ENCODE assay signal across 24 mouse cellular contexts in genomic region chr16:95926558-95926957, GRCm38 (mm10).
DNase-seq lines count a peak whose midpoint lies in the region; ATAC-seq and TF ChIP-seq lines count a peak whose summit lies in the region.
"Had no signal": no experiment of that assay in that cellular context is flagged by ENCODE, and none has a peak within 500 bp of the region (broad histone marks: within the 10 kb centered on the region; RNA-seq: fewer than 3 reads in every experiment).

No protein-coding gene starts in this region.

- no peak overlapping the region for H3K4me2 ChIP-seq in lung, embryonic 16.5 days (ENCODE audit: low read depth, low read length)
- no peak overlapping the region for H3K4me2 ChIP-seq in intestine, embryonic 15.5 days (replicated peaks)
- no peak overlapping the region for H3K4me2 ChIP-seq in limb, embryonic 12.5 days
- no peak overlapping the region for H3K4me2 ChIP-seq in midbrain, postnatal 0 days (ENCODE audit: low read depth, low read length, poor library complexity, severe bottlenecking)
- no peak overlapping the region for H3K4me2 ChIP-seq in hindbrain, embryonic 12.5 days (replicated peaks)
- H3K4me2 ChIP-seq: hindbrain, embryonic 14.5 days; neural tube, embryonic 15.5 days had no signal

- 54% methylated on average over 6 of the region's 6 CpGs for WGBS in lung, embryonic 16.5 days
- 49% methylated on average over 6 of the region's 6 CpGs for WGBS in intestine, embryonic 15.5 days
- WGBS in limb, embryonic 12.5 days: 71% methylated on average over 6 of the region's 6 CpGs
- WGBS in small intestine, adult 2 months: 23% methylated on average over 6 of the region's 6 CpGs
- WGBS in midbrain, postnatal 0 days: 82% methylated on average over 6 of the region's 6 CpGs
- WGBS in hindbrain, embryonic 12.5 days: 76% methylated on average over 6 of the region's 6 CpGs

- H3K27me3 ChIP-seq in lung, embryonic 16.5 days (ENCODE audit: control insufficient read depth, insufficient read depth, low read depth, low read length): no peaks in the 10 kb centered on the region
- H3K27me3 ChIP-seq in intestine, embryonic 15.5 days (replicated peaks): no peaks in the 10 kb centered on the region
- no peaks in the 10 kb centered on the region for H3K27me3 ChIP-seq in limb, embryonic 12.5 days
- H3K27me3 ChIP-seq in small intestine, adult 2 months (ENCODE audit: control insufficient read depth, insufficient read depth, low read length): no peaks in the 10 kb centered on the region
- no peaks in the 10 kb centered on the region for H3K27me3 ChIP-seq in midbrain, postnatal 0 days (ENCODE audit: insufficient read depth, low read length)
- H3K27me3 ChIP-seq in hindbrain, embryonic 12.5 days: no peaks in the 10 kb centered on the region
- H3K27me3 ChIP-seq: neural tube, embryonic 15.5 days had no signal

- peaks cover 26% of the 10 kb centered on the region for H3K4me1 ChIP-seq in lung, embryonic 16.5 days (replicated peaks; ENCODE audit: control insufficient read depth, insufficient read depth, low read length)
- H3K4me1 ChIP-seq in intestine, embryonic 15.5 days (replicated peaks): peaks cover 18% of the 10 kb centered on the region
- H3K4me1 ChIP-seq in limb, embryonic 12.5 days (replicated peaks): peaks cover 70% of the 10 kb centered on the region
- H3K4me1 ChIP-seq in small intestine, adult 2 months (ENCODE audit: control insufficient read depth, insufficient read depth, insufficient read length, low read length): peaks cover 21% of the 10 kb centered on the region; the same call in 1 of the 2 replicates
- H3K4me1 ChIP-seq in midbrain, postnatal 0 days (ENCODE audit: insufficient read depth, low read length): no peaks in the 10 kb centered on the region
- H3K4me1 ChIP-seq in hindbrain, embryonic 12.5 days: 0 out of 2 replicates have a peak, but pooled peaks cover 2% of the 10 kb centered on the region

- no peak for ATAC-seq in lung, embryonic 16.5 days (ENCODE audit: low read depth)
- ATAC-seq in intestine, embryonic 15.5 days: peak; percentile 27; the same call in 1 of the 2 replicates
- ATAC-seq in limb, embryonic 12.5 days (ENCODE audit: insufficient number of reproducible peaks, insufficient read depth, low FRiP score, low TSS enrichment, low read depth): no peak
- no peak for ATAC-seq in midbrain, postnatal 0 days (ENCODE audit: low FRiP score)
- ATAC-seq in hindbrain, embryonic 12.5 days (ENCODE audit: low FRiP score): no peak
- ATAC-seq: CD4-positive, CD25-positive, alpha-beta regulatory T cell, adult 4 months; forebrain, embryonic 16.5 days; inflammation-experienced regulatory T-cells, adult 6 months had no signal

- DNase-seq in lung, postnatal 14 days: no peak
- no peak for DNase-seq in frontal cortex, adult 2 months (ENCODE audit: extremely low spot score in 1 of 2, low spot score in 1 of 2)
- DNase-seq in midbrain, postnatal 0 days (ENCODE audit: low spot score): no peak
- DNase-seq: adrenal gland, postnatal 25 days; cerebellum, adult 8-10 months; gastrocnemius, postnatal 25 days; heart, adult 18-20 months; kidney, adult 9 months; kidney, postnatal 14 days; layer of hippocampus, postnatal 36 days; lung, postnatal 10 days; thymus, postnatal 25 days had no signal

- H3K36me3 ChIP-seq in lung, embryonic 16.5 days (ENCODE audit: control insufficient read depth, insufficient read depth, low read length): no peaks in the 10 kb centered on the region
- no peaks in the 10 kb centered on the region for H3K36me3 ChIP-seq in intestine, embryonic 15.5 days
- H3K36me3 ChIP-seq in limb, embryonic 12.5 days: no peaks in the 10 kb centered on the region
- H3K36me3 ChIP-seq in small intestine, adult 2 months (ENCODE audit: control insufficient read depth, insufficient read depth, low read length): no peaks in the 10 kb centered on the region
- no peaks in the 10 kb centered on the region for H3K36me3 ChIP-seq in midbrain, postnatal 0 days (ENCODE audit: insufficient read depth, low read length)
- no peaks in the 10 kb centered on the region for H3K36me3 ChIP-seq in hindbrain, embryonic 12.5 days
- H3K36me3 ChIP-seq: forebrain, embryonic 10.5 days; neural tube, embryonic 15.5 days had no signal

- TF ChIP-seq CTCF in small intestine, adult 2 months (IDR thresholded peaks at IDR 0.05; ENCODE audit: extremely low read depth, insufficient read length, insufficient replicate concordance, low read depth, low read length): no peak
- no peak for TF ChIP-seq CTCF in midbrain, postnatal 0 days (IDR thresholded peaks at IDR 0.05)

- H3K27ac ChIP-seq in lung, embryonic 16.5 days (ENCODE audit: low read length): peak overlapping the region; percentile 19; the same call in 1 of the 2 replicates
- peak overlapping the region; percentile 54; the same call in 1 of the 2 replicates for H3K27ac ChIP-seq in intestine, embryonic 15.5 days
- H3K27ac ChIP-seq in limb, embryonic 12.5 days: peak overlapping the region; percentile 18; the same call in 1 of the 2 replicates
- H3K27ac ChIP-seq in small intestine, adult 2 months (ENCODE audit: insufficient read depth, low read depth, low read length): peak overlapping the region; percentile 54
- H3K27ac ChIP-seq in midbrain, postnatal 0 days (ENCODE audit: low read depth, low read length): no peak overlapping the region
- H3K27ac ChIP-seq in hindbrain, embryonic 12.5 days: no peak overlapping the region
- H3K27ac ChIP-seq: forebrain, embryonic 10.5 days; hindbrain, embryonic 14.5 days; neural tube, embryonic 15.5 days had no signal

- no peaks in the 10 kb centered on the region for H3K9me3 ChIP-seq in lung, embryonic 16.5 days (ENCODE audit: control insufficient read depth, low read length)
- no peaks in the 10 kb centered on the region for H3K9me3 ChIP-seq in intestine, embryonic 15.5 days
- no peaks in the 10 kb centered on the region for H3K9me3 ChIP-seq in limb, embryonic 12.5 days
- no peaks in the 10 kb centered on the region for H3K9me3 ChIP-seq in midbrain, postnatal 0 days (ENCODE audit: low read length)
- no peaks in the 10 kb centered on the region for H3K9me3 ChIP-seq in hindbrain, embryonic 12.5 days (replicated peaks)
- H3K9me3 ChIP-seq: forebrain, embryonic 10.5 days; megakaryocyte, embryonic 14.5 days; neural tube, embryonic 15.5 days had no signal

- no peak for TF ChIP-seq POLR2A in small intestine, adult 2 months (IDR thresholded peaks at IDR 0.05; ENCODE audit: low read depth, low read length)

- no peak overlapping the region for H3K9ac ChIP-seq in lung, embryonic 16.5 days (ENCODE audit: low read length)
- no peak overlapping the region for H3K9ac ChIP-seq in intestine, embryonic 15.5 days
- H3K9ac ChIP-seq in limb, embryonic 12.5 days (replicated peaks): no peak overlapping the region
- no peak overlapping the region for H3K9ac ChIP-seq in midbrain, postnatal 0 days (replicated peaks; ENCODE audit: low read length, poor library complexity, severe bottlenecking)
- H3K9ac ChIP-seq in hindbrain, embryonic 12.5 days: no peak overlapping the region
- H3K9ac ChIP-seq: hindbrain, embryonic 14.5 days; neural tube, embryonic 15.5 days had no signal

- H3K4me3 ChIP-seq in lung, embryonic 16.5 days (ENCODE audit: low read length): no peak overlapping the region
- H3K4me3 ChIP-seq in intestine, embryonic 15.5 days (replicated peaks): no peak overlapping the region
- no peak overlapping the region for H3K4me3 ChIP-seq in limb, embryonic 12.5 days (replicated peaks)
- H3K4me3 ChIP-seq in small intestine, adult 2 months (ENCODE audit: low read depth, low read length): no peak overlapping the region
- no peak overlapping the region for H3K4me3 ChIP-seq in midbrain, postnatal 0 days (ENCODE audit: low read depth, low read length)
- no peak overlapping the region for H3K4me3 ChIP-seq in hindbrain, embryonic 12.5 days
- H3K4me3 ChIP-seq: forebrain, embryonic 10.5 days; megakaryocyte, embryonic 14.5 days; neural tube, embryonic 15.5 days had no signal

Comparison
In these comparisons a context has a peak if more than half of its experiments do, and no peak if none do; other contexts are left out.
1. H3K27ac ChIP-seq: peak in lung, embryonic 16.5 days (single experiment), intestine, embryonic 15.5 days (single experiment), limb, embryonic 12.5 days (single experiment) and small intestine, adult 2 months (single experiment); none in midbrain, postnatal 0 days (single experiment) and hindbrain, embryonic 12.5 days (single experiment).